Mouse (Mus musculus) left cerebral cortex, postnatal 25 days (tissue): ENCODE data around the gene Klf6. TPM values are rescaled to one million over a fixed set of nuclear protein-coding genes. Genes with fewer than 3 reads are reported as not detected.

ENCODE experiments used
- DNase-seq, 2 experiments: peaks; one replicate each; pipeline ENCODE4 v3.0.0; 2022; ENCODE audit warnings: low spot score in 2 of 2, mixed read lengths in 1 of 2
- intact Hi-C: fragments of 180-260 bp; cut with DNase I; formaldehyde crosslinking; loops from one replicate; pipeline ENCODE4 v1.15.1; 2025
- total RNA-seq, 2 experiments: library from RNA; stranded (reverse); gene quantifications; 2 replicates each; pipeline ENCODE4 v1.2.3; 2021

Klf6 gene
- 10 to 100 TPM; 54.5 to 58.2 TPM for total RNA-seq

GRCm38 (mm10) chr13:5861157-5862002, at the start of gene Klf6:
TSS of gene Klf6 (plus strand) at chr13:5861482.
- intact Hi-C loops, result loop anchor here (2.0 to 10.0 kb wide), 9 partner anchors 134 to 1195 kb away; no protein-coding TSS in a partner anchor

DNA sequence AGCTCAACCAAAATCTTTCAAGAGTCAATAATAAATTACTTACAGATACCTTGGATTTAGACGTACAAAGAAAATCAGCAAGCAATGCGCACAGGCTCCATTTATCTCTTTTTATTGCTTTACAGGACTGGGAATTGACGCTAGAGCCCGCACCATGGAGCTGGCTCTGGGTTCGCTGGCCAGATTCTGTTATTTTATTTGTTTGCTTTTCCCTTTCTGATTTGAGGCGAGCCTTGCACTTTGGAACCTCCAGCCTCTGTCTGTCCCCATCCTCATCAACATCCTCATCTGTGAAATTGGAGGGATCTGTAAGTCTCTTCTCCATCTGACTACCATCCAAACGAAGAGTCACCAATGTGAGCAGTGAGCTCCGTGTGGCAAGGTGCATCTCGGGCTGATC, 47.8 kb upstream of the Klf6 start:
- no peak for DNase-seq
- intact Hi-C loops, result no loop called here

More at GRCm38 (mm10) chr13:5861157-5862002, at the start of gene Klf6:
- DNase-seq, result peak; percentile 100

GRCm38 (mm10) chr13:5817250-5817649, 44.0 kb upstream of the Klf6 start:
- intact Hi-C loops, result no loop called here
- no peak for DNase-seq

DNA sequence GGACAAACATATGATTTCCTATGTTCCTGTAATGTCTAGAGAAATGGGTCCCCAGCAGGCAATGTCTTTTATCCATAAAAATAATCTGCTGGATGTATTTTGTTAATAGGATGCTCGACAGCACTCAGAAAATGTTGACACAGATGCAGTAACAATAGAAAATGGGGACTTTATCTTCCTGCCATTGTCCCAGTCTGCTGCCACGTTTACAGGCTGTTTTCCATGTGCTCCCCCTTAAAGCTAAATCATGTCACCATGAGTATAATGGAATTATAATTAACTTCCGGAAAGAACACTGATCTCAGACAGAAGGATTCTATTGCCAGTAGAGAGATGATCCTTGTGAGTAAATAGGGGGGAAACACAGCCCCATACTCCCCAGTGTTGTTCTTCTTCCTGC, 42.1 kb upstream of the Klf6 start:
- intact Hi-C loops, result no loop called here
- DNase-seq, result no peak

DNA sequence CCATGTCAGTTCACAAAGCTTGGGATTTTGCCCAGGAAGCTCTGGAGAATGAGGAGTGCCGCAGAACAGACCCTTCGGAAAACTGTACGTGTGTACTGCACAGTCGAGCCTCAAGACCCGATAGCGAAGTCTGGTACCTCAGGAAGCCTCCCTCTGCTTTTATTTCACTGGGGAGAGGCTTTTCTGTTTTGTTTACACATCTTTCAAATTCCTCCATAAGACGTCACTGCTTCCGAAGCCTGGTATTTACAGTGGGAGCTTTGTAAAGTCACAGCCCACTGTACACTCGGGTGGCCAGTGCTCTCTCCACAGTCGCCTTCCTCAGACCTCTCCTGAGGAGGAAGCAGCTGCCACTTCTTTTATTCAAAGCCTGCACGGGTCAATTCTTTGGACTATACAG, 38.7 kb upstream of the Klf6 start:
- intact Hi-C loops, result loop anchor here (10.0 kb wide), 1 partner anchor 498 kb away; no protein-coding TSS in a partner anchor
- DNase-seq, result no peak

DNA sequence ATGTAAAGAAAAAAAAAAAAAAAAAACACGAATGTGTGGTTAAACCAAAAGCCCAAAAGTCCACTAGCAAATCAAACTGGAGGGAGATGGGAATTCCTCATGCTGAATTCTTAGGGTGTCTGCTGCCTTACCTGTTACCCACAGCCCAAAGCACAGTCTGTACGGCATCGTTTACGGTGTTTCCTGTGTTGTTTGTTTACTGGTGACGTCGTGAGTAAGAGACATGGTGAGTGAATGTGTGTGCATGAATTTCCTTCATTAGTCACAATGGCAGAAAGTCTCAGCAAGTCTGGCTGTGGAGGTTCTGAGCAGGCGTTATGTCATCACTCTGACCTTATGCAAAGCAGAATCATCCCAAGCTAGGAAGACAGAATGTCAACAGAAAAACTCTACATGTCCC, 38.1 kb upstream of the Klf6 start:
- DNase-seq, result no peak
- intact Hi-C loops, result loop anchor here (10.0 kb wide), 1 partner anchor 498 kb away; no protein-coding TSS in a partner anchor

- intact Hi-C loops, result loop anchor here (10.0 kb wide), 1 partner anchor 500 kb away; no protein-coding TSS in a partner anchor
- no peak for DNase-seq
Observed at GRCm38 (mm10) chr13:5824189-5824815, 37.0 kb upstream of the Klf6 start.

- intact Hi-C loops, result loop anchor here (10.0 kb wide), 1 partner anchor 501 kb away; no protein-coding TSS in a partner anchor
- no peak for DNase-seq
Observed at GRCm38 (mm10) chr13:5826170-5826827, 35.0 kb upstream of the Klf6 start.

- no peak for DNase-seq
- intact Hi-C loops, result no loop called here
Observed at GRCm38 (mm10) chr13:5831976-5832375, 29.3 kb upstream of the Klf6 start.

DNA sequence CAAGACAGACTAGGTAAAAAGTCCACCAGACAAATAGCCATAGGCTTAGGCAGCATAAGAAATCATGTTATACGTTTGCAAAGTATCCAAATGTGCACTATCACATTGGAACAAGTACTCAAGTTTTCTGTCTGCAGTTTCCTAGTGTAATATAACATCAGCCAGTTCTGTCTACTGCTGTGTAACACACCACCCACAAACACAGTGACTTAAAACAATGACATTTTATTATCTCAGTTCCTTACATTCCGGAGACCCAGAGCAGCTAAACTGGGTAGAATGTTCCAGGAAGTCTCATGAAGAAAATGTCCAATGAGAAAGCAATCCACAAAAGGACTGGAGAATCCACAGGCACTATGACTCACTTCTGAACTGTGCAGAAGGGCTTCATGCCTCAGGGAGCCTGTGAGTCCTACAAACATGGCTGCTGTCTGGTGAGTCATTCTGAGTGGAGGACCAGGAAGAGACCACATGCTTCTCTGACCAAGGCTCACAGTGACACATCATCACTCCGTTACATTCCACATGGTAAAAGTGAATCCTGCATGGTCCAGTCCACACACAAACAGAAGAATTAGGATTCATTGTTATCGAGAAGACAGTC, 24.0 kb upstream of the Klf6 start:
- DNase-seq, result peak in 1 of 2 experiments; percentile 48
- intact Hi-C loops, result no loop called here

GRCm38 (mm10) chr13:5841418-5841817, 19.9 kb upstream of the Klf6 start:
- intact Hi-C loops, result no loop called here
- DNase-seq, result no peak

GRCm38 (mm10) chr13:5842911-5843310, 18.4 kb upstream of the Klf6 start:
- DNase-seq, result no peak
- intact Hi-C loops, result no loop called here

- intact Hi-C loops, result no loop called here
- DNase-seq, result no peak
Observed at GRCm38 (mm10) chr13:5843829-5844228, 17.5 kb upstream of the Klf6 start.

DNA sequence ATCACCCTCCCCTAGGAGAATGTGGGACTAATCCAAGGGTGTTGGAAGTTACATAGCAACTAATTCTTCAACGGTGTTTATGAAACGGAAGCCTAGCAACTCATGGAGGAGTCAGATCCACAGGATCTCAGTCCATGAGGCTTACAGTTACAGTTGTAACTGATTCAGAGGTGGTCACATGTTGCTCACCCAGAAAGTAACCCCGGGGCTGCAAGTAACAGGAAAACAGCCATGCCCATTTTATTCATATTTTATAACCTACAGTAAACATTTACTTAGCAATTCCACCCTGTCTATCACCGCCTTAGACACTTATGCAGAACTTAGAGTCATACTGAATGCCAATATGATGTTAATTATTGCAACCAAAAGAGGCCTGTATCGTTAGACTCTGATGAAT, 16.9 kb upstream of the Klf6 start:
- DNase-seq, result no peak
- intact Hi-C loops, result no loop called here

DNA sequence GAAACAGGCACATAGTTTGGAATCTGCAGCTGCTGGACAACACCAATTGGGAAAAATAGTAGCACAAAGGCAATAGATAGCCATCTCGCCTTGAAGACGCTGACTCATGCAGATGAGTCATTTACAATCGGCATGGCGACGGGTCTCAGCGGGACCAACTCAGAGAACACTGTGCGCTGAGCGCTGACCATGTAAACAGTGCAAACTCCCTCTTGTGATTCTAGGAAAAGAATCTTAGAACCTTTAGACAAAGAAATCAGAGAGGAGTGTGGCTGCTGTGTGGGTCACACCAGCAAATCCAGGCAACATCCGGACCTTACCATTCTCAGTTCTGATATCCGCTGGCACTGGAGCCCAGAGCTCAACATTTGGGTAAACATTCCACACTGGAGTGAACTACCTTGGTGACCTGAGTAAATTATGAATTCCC, 16.1 kb upstream of the Klf6 start:
- intact Hi-C loops, result no loop called here
- DNase-seq, result peak; percentile 16 to 43

- no peak for DNase-seq
- intact Hi-C loops, result no loop called here
Observed at GRCm38 (mm10) chr13:5845605-5846004, 15.7 kb upstream of the Klf6 start.

GRCm38 (mm10) chr13:5846860-5847259, 14.4 kb upstream of the Klf6 start:
- no peak for DNase-seq

DNA sequence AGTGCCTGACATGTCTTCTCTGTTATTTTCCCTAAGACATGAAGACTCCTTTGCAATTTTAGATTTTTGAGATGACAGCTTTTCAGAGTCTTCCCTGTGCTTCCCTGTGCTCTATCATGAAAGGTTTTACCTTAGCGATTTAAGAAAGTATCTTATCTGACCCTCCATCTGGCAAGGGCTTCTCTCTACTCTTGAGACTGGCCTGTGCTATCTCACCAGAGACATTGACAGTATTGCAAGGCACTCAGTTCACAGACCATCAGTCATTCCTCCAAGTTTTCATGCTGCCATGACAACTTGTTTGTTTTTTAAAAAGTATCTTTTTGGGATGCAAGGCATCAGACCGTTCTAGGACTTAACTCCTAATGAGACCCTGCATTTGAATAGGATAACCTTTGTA, 13.5 kb upstream of the Klf6 start:
- intact Hi-C loops, result no loop called here
- no peak for DNase-seq

More at GRCm38 (mm10) chr13:5846860-5847259, 14.4 kb upstream of the Klf6 start:
- intact Hi-C loops, result no loop called here

DNA sequence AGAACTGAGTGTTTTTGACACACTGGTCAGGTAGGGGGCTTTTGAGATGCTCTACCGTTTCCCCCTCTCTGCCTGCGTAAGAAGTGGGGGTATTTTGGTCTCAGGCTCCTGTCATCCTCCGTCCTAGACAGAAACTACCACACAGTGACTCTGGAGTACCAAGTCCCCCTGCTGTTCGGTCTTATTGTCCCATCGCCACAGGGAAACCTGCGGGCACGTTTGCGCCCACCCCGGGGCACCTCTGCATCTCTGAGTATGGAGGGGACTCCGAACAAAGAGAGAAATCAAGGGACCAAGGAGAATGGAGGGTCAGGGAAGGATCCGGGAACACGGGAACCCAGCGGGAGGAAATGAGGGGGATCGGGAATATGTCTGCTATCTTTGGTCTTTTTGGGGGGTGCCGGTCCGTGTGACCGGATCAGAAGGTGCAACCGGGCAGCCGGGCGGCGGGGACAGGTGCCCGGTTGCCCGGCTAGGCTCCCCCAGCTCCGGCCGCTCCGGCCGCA, 578 bp upstream of the Klf6 start:
- DNase-seq, result peak in 1 of 2 experiments; percentile 64

More for the DNA sequence above, 578 bp upstream of the Klf6 start:
- intact Hi-C loops, result loop anchor here (2.0 to 10.0 kb wide), 8 partner anchors 133 to 1194 kb away; no protein-coding TSS in a partner anchor
